Mouse (Mus musculus) heart, adult 2 months (tissue): Measurements from ENCODE around the gene Npdc1.

ENCODE experiments used
- CTCF ChIP-seq: fragments of 200-600 bp; IDR thresholded peaks from 2 replicates; pipeline ENCODE4 v1.8.1; 2022; ENCODE audit warnings: antibody characterized with exemption, mild to moderate bottlenecking, moderate library complexity
- EP300 ChIP-seq: fragments of 200-500 bp; IDR thresholded peaks from 2 replicates; pipeline ENCODE4 v1.6.1; 2011; ENCODE audit warnings: low read depth, low read length, control low read depth; ENCODE audit not compliant: insufficient read depth
- POLR2A ChIP-seq: fragments of 200-500 bp; IDR thresholded peaks from 2 replicates; pipeline ENCODE4 v1.6.1; 2011; ENCODE audit warnings: mild to moderate bottlenecking, low read depth, low read length, control low read depth; ENCODE audit not compliant: insufficient read depth

- TF ChIP-seq CTCF (no peak), POLR2A (no peak), EP300 (no peak)
Observed at GRCm38 (mm10) chr2:25355419-25356066, 43.6 kb upstream of the Npdc1 start.
